Mouse (Mus musculus): ENCODE results near the gene Ccdc172.
A peak's percentile ranks its signal among the peaks of the same experiment; 100 is the strongest.

The Ccdc172 gene

GRCm38 (mm10) chr19:58511818-58512217 lies at the start of gene Ccdc172:
Ccdc172 (plus strand) TSS chr19:58511993.
- no peak for DNase-seq (ENCODE audit: low read depth)

GRCm38 (mm10) chr19:58463755-58464154 lies 48.0 kb upstream of the Ccdc172 start:
- DNase-seq (ENCODE audit: low read depth): no peak

- no peak for DNase-seq (ENCODE audit: low read depth)
These were observed 43.5 kb upstream of the Ccdc172 start for GRCm38 (mm10) chr19:58468331-58468730.

GRCm38 (mm10) chr19:58469421-58469820 lies 42.4 kb upstream of the Ccdc172 start:
- DNase-seq (ENCODE audit: low read depth): peak; percentile 29

- DNase-seq (ENCODE audit: low read depth): no peak
These were observed 37.5 kb upstream of the Ccdc172 start for GRCm38 (mm10) chr19:58474251-58474650.

GRCm38 (mm10) chr19:58482373-58482977 lies 29.3 kb upstream of the Ccdc172 start:
- no peak for DNase-seq (ENCODE audit: low read depth)

GRCm38 (mm10) chr19:58486686-58487085 lies 25.1 kb upstream of the Ccdc172 start:
- no peak for DNase-seq (ENCODE audit: low read depth)

GRCm38 (mm10) chr19:58497106-58497505 lies 14.7 kb upstream of the Ccdc172 start:
- no peak for DNase-seq (ENCODE audit: low read depth)

GRCm38 (mm10) chr19:58499420-58499966 lies 12.3 kb upstream of the Ccdc172 start:
- DNase-seq (ENCODE audit: low read depth): no peak

- no peak for DNase-seq (ENCODE audit: low read depth)
These were observed 11.7 kb upstream of the Ccdc172 start for GRCm38 (mm10) chr19:58500049-58500448.

GRCm38 (mm10) chr19:58521696-58522095 lies 9.9 kb downstream of the Ccdc172 start:
- no peak for DNase-seq (ENCODE audit: low read depth)

- DNase-seq (ENCODE audit: low read depth): no peak
These were observed 12.1 kb downstream of the Ccdc172 start for GRCm38 (mm10) chr19:58523736-58524394.

- no peak for DNase-seq (ENCODE audit: low read depth)
These were observed 13.9 kb downstream of the Ccdc172 start for GRCm38 (mm10) chr19:58525457-58526239.

- no peak for DNase-seq (ENCODE audit: low read depth)
These were observed 21.3 kb downstream of the Ccdc172 start for GRCm38 (mm10) chr19:58533077-58533476.

GRCm38 (mm10) chr19:58536691-58537090 lies 24.9 kb downstream of the Ccdc172 start:
- no peak for DNase-seq (ENCODE audit: low read depth)

GRCm38 (mm10) chr19:58540396-58540795 lies 28.6 kb downstream of the Ccdc172 start:
- no peak for DNase-seq (ENCODE audit: low read depth)

GRCm38 (mm10) chr19:58548367-58548766 lies 36.6 kb downstream of the Ccdc172 start:
- DNase-seq (ENCODE audit: low read depth): no peak

- DNase-seq (ENCODE audit: low read depth): no peak
These were observed 38.7 kb downstream of the Ccdc172 start for GRCm38 (mm10) chr19:58550489-58550888.

- no peak for DNase-seq (ENCODE audit: low read depth)
These were observed 39.1 kb downstream of the Ccdc172 start for GRCm38 (mm10) chr19:58550916-58551315.

GRCm38 (mm10) chr19:58554974-58555373 lies 43.2 kb downstream of the Ccdc172 start:
- no peak for DNase-seq (ENCODE audit: low read depth)

GRCm38 (mm10) chr19:58558352-58558751 lies 46.6 kb downstream of the Ccdc172 start:
- peak; percentile 14 for DNase-seq (ENCODE audit: low read depth)

GRCm38 (mm10) chr19:58562301-58562815 lies 50.6 kb downstream of the Ccdc172 start:
- no peak for DNase-seq (ENCODE audit: low read depth)

Measured in c-Kit-positive CD71-positive TER-119-negative erythroid progenitor cells, embryonic 14.5 days (primary cell).